Mouse (Mus musculus): Measurements from ENCODE around the gene Cntn4.

DNA sequence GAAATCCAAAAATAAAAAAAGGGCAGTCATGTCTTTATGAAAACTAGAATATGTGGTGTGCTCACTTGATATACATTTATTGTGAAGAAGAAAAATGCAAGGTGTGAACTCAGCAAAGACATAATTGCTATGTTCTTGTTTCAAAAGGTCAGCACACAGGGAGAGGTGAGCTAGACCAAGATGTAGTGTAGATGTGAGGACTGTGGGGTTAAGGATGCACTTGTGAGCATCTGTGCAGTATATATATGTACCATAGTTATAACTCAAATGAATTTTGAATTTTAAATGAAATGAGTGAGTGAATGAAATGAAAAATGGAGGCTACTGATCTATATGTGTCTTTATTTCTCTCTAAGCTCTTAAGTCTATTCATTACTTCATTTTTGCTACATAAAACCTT, 401.2 kb downstream of the Cntn4 start:
- TF ChIP-seq TAL1 (IDR thresholded peaks at IDR 0.05; ENCODE audit: low read length) (no peak), GATA1 (IDR thresholded peaks at IDR 0.05; ENCODE audit: low read length) (no peak)
